In the genomic region with DNA sequence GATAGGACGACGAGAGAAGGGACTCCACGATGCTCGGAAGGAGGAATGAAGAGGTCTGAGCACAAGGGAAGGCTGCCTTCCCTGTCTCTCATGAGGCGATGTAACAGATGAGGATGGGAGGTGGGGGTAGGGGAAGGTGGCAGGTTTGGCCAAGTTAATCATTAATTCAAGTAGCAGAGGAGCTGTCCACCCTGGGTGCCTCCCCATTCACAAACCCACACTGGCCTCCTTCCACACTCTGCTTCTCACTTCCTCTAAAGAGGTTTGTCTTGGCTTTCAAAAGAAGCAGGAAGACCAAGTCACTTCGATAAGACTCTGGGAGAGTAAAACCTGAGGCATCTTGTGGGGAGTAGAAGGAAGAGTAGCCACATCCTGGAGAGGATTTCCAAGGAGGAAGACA, we compare ENCODE assay signal across 15 mouse cellular contexts.
"Had no signal": no experiment of that assay in that cellular context is flagged by ENCODE, and none has a peak within 500 bp of the region (broad histone marks: within the 10 kb centered on the region; RNA-seq: fewer than 3 reads in every experiment).

No protein-coding gene starts in this region.

- DNase-seq: kidney, adult 11 months; kidney, adult 9 months; kidney, postnatal 10 days; left cerebral cortex, postnatal 4 days; lung, embryonic 14.5 days; lung, postnatal 14 days; retina, postnatal 1 day; right cerebral cortex, postnatal 4 days; thymus, postnatal 14 days had no signal

- H3K27me3 ChIP-seq: limb, embryonic 13.5 days; midbrain, embryonic 15.5 days; neural tube, embryonic 12.5 days had no signal

- H3K9me3 ChIP-seq: midbrain, embryonic 10.5 days; midbrain, embryonic 15.5 days had no signal

- H3K4me3 ChIP-seq: limb, embryonic 13.5 days; midbrain, embryonic 10.5 days; midbrain, embryonic 15.5 days; neural tube, embryonic 12.5 days had no signal

- H3K36me3 ChIP-seq: limb, embryonic 13.5 days; midbrain, embryonic 10.5 days; midbrain, embryonic 15.5 days; neural tube, embryonic 12.5 days had no signal

- H3K4me2 ChIP-seq: limb, embryonic 13.5 days; lung, embryonic 14.5 days; midbrain, embryonic 15.5 days; neural tube, embryonic 12.5 days had no signal

- ATAC-seq: midbrain, embryonic 15.5 days had no signal

- H3K9ac ChIP-seq: limb, embryonic 13.5 days; liver, embryonic 14.5 days; lung, embryonic 14.5 days; midbrain, embryonic 15.5 days; neural tube, embryonic 12.5 days had no signal

- H3K27ac ChIP-seq: limb, embryonic 13.5 days; liver, embryonic 14.5 days; macrophage; midbrain, embryonic 10.5 days; midbrain, embryonic 15.5 days; neural tube, embryonic 12.5 days had no signal

- H3K4me1 ChIP-seq: midbrain, embryonic 10.5 days; neural tube, embryonic 12.5 days had no signal
